8 mouse cellular contexts compared by ENCODE assay signal in genomic region chr6:88731991-88732390, GRCm38 (mm10). TPM values are rescaled to one million over a fixed set of nuclear protein-coding genes. Genes with fewer than 3 reads are reported as not detected.
DNase-seq lines count a peak whose midpoint lies in the region; ATAC-seq and TF ChIP-seq lines count a peak whose summit lies in the region.

No protein-coding gene starts in this region.

- H3K36me3 ChIP-seq in forebrain, embryonic 16.5 days (ENCODE audit: control insufficient read depth, insufficient read depth), result no peaks in the 10 kb centered on the region

- no peaks in the 10 kb centered on the region for H3K9me3 ChIP-seq in forebrain, embryonic 16.5 days (ENCODE audit: control insufficient read depth, low read length)

- 59% methylated on average over 3 of the region's 3 CpGs for WGBS in lung, adult 2 months
- 16% methylated on average over 3 of the region's 3 CpGs for WGBS in cerebellum, adult 2 months
- 85% methylated on average over 3 of the region's 3 CpGs for WGBS in forebrain, embryonic 16.5 days

- H3K27ac ChIP-seq in cerebellum, adult 2 months (ENCODE audit: insufficient read depth, low read length), result peak overlapping the region; percentile 58
- no peak overlapping the region for H3K27ac ChIP-seq in forebrain, embryonic 16.5 days (ENCODE audit: low read length)

- H3K27me3 ChIP-seq in cerebellum, adult 2 months (ENCODE audit: control insufficient read depth, insufficient read depth, low read length), result no peaks in the 10 kb centered on the region
- H3K27me3 ChIP-seq in forebrain, embryonic 16.5 days (replicated peaks; ENCODE audit: control insufficient read depth, insufficient read depth, low read length), result no peaks in the 10 kb centered on the region

- H3K9ac ChIP-seq in forebrain, embryonic 16.5 days (replicated peaks; ENCODE audit: low read depth, low read length), result no peak overlapping the region

- no peak overlapping the region for H3K4me2 ChIP-seq in forebrain, embryonic 16.5 days (ENCODE audit: low read length)

- no peak for TF ChIP-seq POLR2A in lung, adult 2 months (IDR thresholded peaks at IDR 0.05; ENCODE audit: borderline replicate concordance, extremely low read depth, low read depth, low read length)
- no peak for TF ChIP-seq POLR2A in cerebellum, adult 2 months (IDR thresholded peaks at IDR 0.05; ENCODE audit: borderline replicate concordance, insufficient read depth, low read length)

- no peak for ATAC-seq in forebrain, embryonic 16.5 days

- peak; percentile 42 for DNase-seq in lung, adult 2 months
- DNase-seq in lung, postnatal 25 days (ENCODE audit: low spot score), result no peak
- peak; percentile 86 to 87 for DNase-seq in cerebellum, adult 2 months
- peak; percentile 63 to 67 for DNase-seq in heart, postnatal 36 days
- peak; percentile 39 for DNase-seq in lung, postnatal 14 days
- DNase-seq in retina, postnatal 1 day, result no peak
- no peak for DNase-seq in thymus, postnatal 36 days

- TF ChIP-seq CTCF in lung, adult 2 months (IDR thresholded peaks at IDR 0.05; ENCODE audit: insufficient read depth, low read length), result no peak
- TF ChIP-seq CTCF in cerebellum, adult 2 months (IDR thresholded peaks at IDR 0.05; ENCODE audit: borderline replicate concordance, insufficient read depth, low read depth, low read length), result no peak

- H3K4me1 ChIP-seq in lung, adult 2 months (ENCODE audit: control insufficient read depth, insufficient read depth, low read length), result peaks cover 7% of the 10 kb centered on the region; the same call in 1 of the 2 replicates
- peaks cover 55% of the 10 kb centered on the region for H3K4me1 ChIP-seq in cerebellum, adult 2 months (ENCODE audit: control insufficient read depth, insufficient read depth, low read length)
- no peaks in the 10 kb centered on the region; the same call in 1 of the 2 replicates for H3K4me1 ChIP-seq in forebrain, embryonic 16.5 days (replicated peaks; ENCODE audit: control insufficient read depth, insufficient read depth, low read length)

- no peak overlapping the region for H3K4me3 ChIP-seq in lung, adult 2 months (replicated peaks; ENCODE audit: extremely low read depth, low read depth, low read length)
- no peak overlapping the region for H3K4me3 ChIP-seq in cerebellum, adult 2 months (replicated peaks; ENCODE audit: insufficient read depth, low read depth, low read length)
- H3K4me3 ChIP-seq in forebrain, embryonic 16.5 days (replicated peaks; ENCODE audit: low read length), result no peak overlapping the region

- intact Hi-C loops in heart, postnatal 36 days (cut with DNase I), result loop anchor here (5.0 kb wide), 1 partner anchor 90 kb away; no protein-coding TSS in a partner anchor

RNA-seq across cellular contexts. Expression of gene Mgll, which starts 7.8 kb away (rescaled TPM):
- 110 and 128 TPM in 2 replicates for polyA plus RNA-seq in lung, adult 2 months (2012; rRNA removed)
- 63.4 and 69.2 TPM in 2 replicates for polyA plus RNA-seq in cerebellum, adult 2 months (2012; rRNA removed)
- 100 to 1,000 TPM; 113 to 133 TPM for total RNA-seq in heart, postnatal 36 days (2021)
- polyA plus RNA-seq in forebrain, embryonic 16.5 days (2015; fragmentation: Nextera tagmentation; extraction: Ambion mirVana), result 23.3 and 35.2 TPM in 2 replicates

Comparison
In these comparisons a context has a peak if more than half of its experiments do, and no peak if none do; other contexts are left out.
1. DNase-seq: peak in lung, adult 2 months (single experiment), cerebellum, adult 2 months (2 of 2), heart, postnatal 36 days (2 of 2) and lung, postnatal 14 days (single experiment); none in lung, postnatal 25 days (single experiment), retina, postnatal 1 day (single experiment) and thymus, postnatal 36 days (0 of 2).